Mouse (Mus musculus): ENCODE data around the gene Auts2.

DNA sequence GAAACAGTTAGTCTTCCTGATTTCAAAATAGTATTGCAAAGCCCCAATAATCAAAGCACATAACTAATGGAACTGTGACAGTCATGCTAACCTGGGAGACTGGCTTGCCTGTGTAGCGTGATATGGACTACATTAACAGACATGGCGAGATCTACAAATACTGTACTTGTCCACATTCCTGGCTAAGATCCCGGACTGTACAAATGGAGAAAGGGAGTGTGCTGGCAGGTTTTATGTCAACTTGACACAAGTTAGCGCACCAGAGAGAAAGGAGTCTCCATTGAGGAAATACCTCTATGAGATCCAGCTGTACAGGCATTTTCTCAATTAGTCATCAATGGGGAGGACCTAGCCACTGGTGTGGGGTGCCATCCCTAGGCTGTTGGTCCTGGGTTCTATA, 353.0 kb downstream of the Auts2 start:
- TF ChIP-seq POLR2A (IDR thresholded peaks at IDR 0.05; ENCODE audit: low read depth, low read length) (no peak), CTCF (conservative IDR thresholded peaks at IDR 0.05; ENCODE audit: insufficient read depth, insufficient read length, low read depth, low read length) (no peak)

Data from kidney, adult 2 months (tissue).